Comparison of ENCODE assay signal across 10 mouse cellular contexts in the genomic region with DNA sequence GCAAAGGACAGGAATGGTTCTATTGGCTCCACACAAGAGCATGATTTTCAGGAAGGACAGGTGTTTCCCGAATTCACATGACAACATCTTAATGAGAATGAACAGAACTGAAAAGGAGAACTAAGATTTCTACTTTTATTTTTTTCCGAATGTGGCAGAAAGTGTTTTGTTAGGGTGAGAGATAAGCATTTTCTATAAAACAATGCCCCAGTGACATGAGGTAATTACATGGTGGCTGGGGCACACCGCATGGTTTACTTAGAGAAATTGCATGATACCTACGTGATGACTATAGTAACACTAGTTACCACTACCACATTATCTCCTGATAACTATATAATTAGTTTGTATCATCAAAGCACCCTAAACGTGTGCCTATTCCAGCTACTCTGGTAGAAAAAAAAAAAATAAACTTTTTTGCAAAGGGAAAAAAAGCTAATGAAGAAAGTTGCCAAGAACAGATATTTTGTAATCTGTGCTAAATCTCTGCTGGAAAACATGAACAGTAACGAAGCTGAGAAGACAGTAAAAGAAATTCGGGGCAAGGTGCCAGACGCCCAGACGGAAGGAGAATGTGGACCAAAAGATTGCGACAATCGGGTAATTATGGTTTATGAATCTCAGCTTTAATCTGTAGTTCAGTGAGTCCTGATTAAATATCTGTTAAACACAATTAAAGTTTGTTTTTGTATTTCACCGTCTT.
A peak's percentile ranks its signal among the peaks of the same experiment; 100 is the strongest.
DNase-seq lines count a peak whose midpoint lies in the region; ATAC-seq lines count a peak whose summit lies in the region.
"Had no signal": no experiment of that assay in that cellular context is flagged by ENCODE, and none has a peak within 500 bp of the region (broad histone marks: within the 10 kb centered on the region; RNA-seq: fewer than 3 reads in every experiment).

No protein-coding gene starts in this region.

- H3K9me3 ChIP-seq in kidney, embryonic 16.5 days (ENCODE audit: low read length): no peaks in the 10 kb centered on the region
- H3K9me3 ChIP-seq in hindbrain, embryonic 11.5 days (ENCODE audit: control insufficient read depth, low read length): no peaks in the 10 kb centered on the region
- H3K9me3 ChIP-seq: hindbrain, embryonic 10.5 days; limb, embryonic 13.5 days had no signal

- no peaks in the 10 kb centered on the region for H3K36me3 ChIP-seq in kidney, embryonic 16.5 days (ENCODE audit: insufficient read depth, low read length)
- no peaks in the 10 kb centered on the region for H3K36me3 ChIP-seq in hindbrain, embryonic 11.5 days (ENCODE audit: control insufficient read depth, insufficient read depth, low read length)
- H3K36me3 ChIP-seq: hindbrain, embryonic 10.5 days; limb, embryonic 13.5 days had no signal

- no peak overlapping the region for H3K27ac ChIP-seq in kidney, embryonic 16.5 days (ENCODE audit: low read length)
- H3K27ac ChIP-seq in hindbrain, embryonic 11.5 days (ENCODE audit: low read depth, low read length): no peak overlapping the region
- H3K27ac ChIP-seq: hindbrain, embryonic 10.5 days; limb, embryonic 13.5 days had no signal

- no peak for ATAC-seq in kidney, embryonic 16.5 days (ENCODE audit: low FRiP score, low TSS enrichment)
- ATAC-seq in hindbrain, embryonic 11.5 days (ENCODE audit: low FRiP score): no peak

- peaks cover 9% of the 10 kb centered on the region for H3K4me1 ChIP-seq in kidney, embryonic 16.5 days (ENCODE audit: insufficient read depth, low read length)
- H3K4me1 ChIP-seq in hindbrain, embryonic 11.5 days (replicated peaks; ENCODE audit: control insufficient read depth, insufficient read depth, low read length): no peaks in the 10 kb centered on the region

- H3K9ac ChIP-seq in kidney, embryonic 16.5 days (replicated peaks; ENCODE audit: low read length): no peak overlapping the region
- no peak overlapping the region for H3K9ac ChIP-seq in hindbrain, embryonic 11.5 days (ENCODE audit: low read depth, low read length)
- H3K9ac ChIP-seq: limb, embryonic 13.5 days had no signal

- DNase-seq in kidney, postnatal 10 days: peak; percentile 82
- peak; percentile 64 for DNase-seq in Muller cell, postnatal 12 days (ENCODE audit: inconsistent ontology term)
- DNase-seq in cerebellum, adult 9-10 months: peak; percentile 58
- DNase-seq in layer of hippocampus, postnatal 10 days (ENCODE audit: low spot score in 2 of 2): peak; percentile 52 to 67
- DNase-seq in hindbrain, embryonic 11.5 days (ENCODE audit: low spot score): no peak
- no peak for DNase-seq in spleen, postnatal 14 days (ENCODE audit: low spot score in 2 of 2)
- DNase-seq in thymus, postnatal 36 days: no peak

- no peaks in the 10 kb centered on the region for H3K27me3 ChIP-seq in kidney, embryonic 16.5 days (ENCODE audit: insufficient read depth, low read length)
- H3K27me3 ChIP-seq in hindbrain, embryonic 11.5 days (ENCODE audit: control insufficient read depth, insufficient read depth, low read length): no peaks in the 10 kb centered on the region
- H3K27me3 ChIP-seq: limb, embryonic 13.5 days had no signal

- H3K4me2 ChIP-seq in kidney, embryonic 16.5 days (replicated peaks; ENCODE audit: low read depth, low read length): no peak overlapping the region
- H3K4me2 ChIP-seq in hindbrain, embryonic 11.5 days (replicated peaks; ENCODE audit: low read depth, low read length): no peak overlapping the region
- H3K4me2 ChIP-seq: limb, embryonic 13.5 days had no signal

- 79% methylated on average over 12 of the region's 12 CpGs for WGBS in kidney, embryonic 16.5 days
- 91% methylated on average over 12 of the region's 12 CpGs for WGBS in hindbrain, embryonic 11.5 days

- no peak overlapping the region for H3K4me3 ChIP-seq in kidney, embryonic 16.5 days (ENCODE audit: low read length)
- no peak overlapping the region for H3K4me3 ChIP-seq in hindbrain, embryonic 11.5 days (ENCODE audit: low read depth, low read length)
- H3K4me3 ChIP-seq: hindbrain, embryonic 10.5 days; limb, embryonic 13.5 days had no signal

Comparison
In these comparisons a context has a peak if more than half of its experiments do, and no peak if none do; other contexts are left out.
1. DNase-seq: peak in kidney, postnatal 10 days (single experiment), Muller cell, postnatal 12 days (single experiment), cerebellum, adult 9-10 months (single experiment) and layer of hippocampus, postnatal 10 days (2 of 2); none in hindbrain, embryonic 11.5 days (single experiment), spleen, postnatal 14 days (0 of 2) and thymus, postnatal 36 days (0 of 2).